Mouse (Mus musculus): Measurements from ENCODE around the gene Iba57. TPM values are rescaled to one million over a fixed set of nuclear protein-coding genes. Genes with fewer than 3 reads are reported as not detected.

The Iba57 gene
- polyA plus RNA-seq, 1 experiment from 2014 or later = 2.9 TPM

- no peak overlapping the region for H3K4me3 ChIP-seq (ENCODE audit: inconsistent target)
- H3K27ac ChIP-seq = no peak overlapping the region
- 75% methylated on average over 2 of the region's 3 CpGs for WGBS (ENCODE audit: missing documents)
- no peaks in the 10 kb centered on the region for H3K79me2 ChIP-seq (ENCODE audit: inconsistent target)
- H3K36me3 ChIP-seq (ENCODE audit: inconsistent target) = no peaks in the 10 kb centered on the region
Measured at GRCm38 (mm10) chr11:59132065-59132464, 31.5 kb downstream of the Iba57 start.

DNA sequence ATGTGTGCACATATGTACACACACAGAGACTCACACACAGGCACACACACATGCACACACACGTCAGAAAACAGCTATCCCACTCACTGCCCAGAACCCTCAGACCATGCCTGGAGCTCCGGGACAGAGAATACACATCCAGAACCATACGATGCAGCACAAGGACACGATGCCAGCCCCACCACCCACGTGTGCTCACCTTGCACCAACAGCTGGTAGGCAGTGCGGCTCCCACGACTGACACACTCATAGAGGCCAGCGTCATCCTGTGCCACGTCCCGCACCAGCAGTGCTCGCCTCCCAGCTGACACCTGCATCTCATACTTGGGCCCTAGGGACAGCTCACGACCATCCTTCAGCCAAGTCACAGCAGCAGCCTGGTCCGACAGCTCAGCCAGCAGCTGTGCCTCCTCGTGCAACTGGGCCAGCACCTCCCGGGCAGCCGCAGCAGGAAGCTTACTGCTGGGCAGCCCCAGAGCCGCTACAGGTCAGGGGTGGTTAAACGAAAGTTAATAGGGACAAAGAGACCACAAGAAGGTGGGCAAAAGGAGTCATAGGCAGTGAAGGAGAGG, 32.1 kb downstream of the Iba57 start:
- 74% methylated on average over 18 of the region's 18 CpGs for WGBS (ENCODE audit: missing documents)
- no peak overlapping the region for H3K4me3 ChIP-seq (ENCODE audit: inconsistent target)

GRCm38 (mm10) chr11:59130782-59131181, 32.8 kb downstream of the Iba57 start:
- Histone ChIP-seq H3K36me3 (ENCODE audit: inconsistent target) (no peaks in the 10 kb centered on the region), H3K79me2 (ENCODE audit: inconsistent target) (no peaks in the 10 kb centered on the region), H3K4me3 (ENCODE audit: inconsistent target) (no peak overlapping the region), H3K27ac (no peak overlapping the region)
- 51% methylated on average over 9 of the region's 9 CpGs for WGBS (ENCODE audit: missing documents)

More for the DNA sequence above, 32.1 kb downstream of the Iba57 start:
- Histone ChIP-seq H3K36me3 (ENCODE audit: inconsistent target) (no peaks in the 10 kb centered on the region), H3K79me2 (ENCODE audit: inconsistent target) (no peaks in the 10 kb centered on the region), H3K27ac (no peak overlapping the region)

DNA sequence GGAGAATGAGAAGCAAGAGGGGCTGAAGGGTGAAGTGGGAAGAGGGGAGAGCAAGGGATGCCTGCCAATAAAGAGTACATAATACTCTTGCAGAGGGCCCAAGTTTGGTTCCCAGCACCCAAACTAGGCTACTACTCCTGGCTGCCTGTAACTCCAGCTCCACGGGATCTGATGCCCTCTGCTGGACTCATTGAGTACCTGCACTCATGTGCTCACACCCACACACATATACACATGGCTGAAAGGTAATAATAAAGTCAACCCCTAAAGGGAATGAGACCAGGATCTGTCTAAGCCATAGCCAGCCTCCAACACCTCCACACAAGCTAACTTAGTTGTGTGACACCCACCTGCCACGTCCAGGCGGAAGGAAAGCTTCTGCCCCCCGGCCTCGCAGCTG, 57.6 kb downstream of the Iba57 start:
- Histone ChIP-seq H3K4me3 (ENCODE audit: inconsistent target) (no peak overlapping the region), H3K36me3 (ENCODE audit: inconsistent target) (no peaks in the 10 kb centered on the region), H3K79me2 (ENCODE audit: inconsistent target) (no peaks in the 10 kb centered on the region), H3K27ac (no peak overlapping the region)
- 93% methylated on average over 2 of the region's 5 CpGs for WGBS (ENCODE audit: missing documents)

Other genes starting within 250 kb of the Iba57 start
- not detected in 3 replicates for gene Btnl10, start 245.8 kb downstream of the Iba57 start, polyA plus RNA-seq (2018)
- 45.0 to 110 TPM (median 97.1 TPM) in 3 replicates for gene Rnf187, start 224.8 kb downstream of the Iba57 start, polyA plus RNA-seq (2018)
- gene Hist3h2ba, start 214.8 kb downstream of the Iba57 start, polyA plus RNA-seq (2018) = 0.50 to 0.78 TPM in 2 of 3 replicates, not detected in the other
- 16.2 to 56.9 TPM (median 24.3 TPM) in 3 replicates for gene Hist3h2a, start 209.1 kb downstream of the Iba57 start, polyA plus RNA-seq (2018)
- 0.07 to 0.14 TPM in 2 of 3 replicates, not detected in the other for gene Trim17, start 209.1 kb downstream of the Iba57 start, polyA plus RNA-seq (2018)
- gene Trim11, start 185.6 kb downstream of the Iba57 start, polyA plus RNA-seq (2018) = 11.4 to 20.3 TPM (median 14.2 TPM) in 3 replicates
- gene Obscn, start 27.3 kb downstream of the Iba57 start, polyA plus RNA-seq (2018) = 0.01 TPM in 1 of 3 replicates, not detected in the others
- gene Gjc2, start 19.5 kb upstream of the Iba57 start, polyA plus RNA-seq (2018) = not detected in 3 replicates
- 11.6 to 29.1 TPM (median 24.4 TPM) in 3 replicates for gene Guk1, start 28.5 kb upstream of the Iba57 start, polyA plus RNA-seq (2018)
- gene Mrpl55, start 38.7 kb upstream of the Iba57 start, polyA plus RNA-seq (2018) = 17.9 to 36.6 TPM (median 21.0 TPM) in 3 replicates
- gene 2310033P09Rik, start 44.6 kb upstream of the Iba57 start, polyA plus RNA-seq (2018) = 17.8 to 25.4 TPM (median 20.3 TPM) in 3 replicates
- gene Arf1, start 64.5 kb upstream of the Iba57 start, polyA plus RNA-seq (2018) = 397 to 494 TPM (median 402 TPM) in 3 replicates
- gene Wnt3a, start 127.0 kb upstream of the Iba57 start, polyA plus RNA-seq (2018) = not detected in 3 replicates
- gene Wnt9a, start 143.2 kb upstream of the Iba57 start, polyA plus RNA-seq (2018) = 0.10 to 0.41 TPM (median 0.34 TPM) in 3 replicates
- gene Prss38, start 211.9 kb upstream of the Iba57 start, polyA plus RNA-seq (2018) = 0.11 TPM in 1 of 3 replicates, not detected in the others

All from macrophage (primary cell).